ENCODE assay signal across 12 mouse cellular contexts in the genomic region with DNA sequence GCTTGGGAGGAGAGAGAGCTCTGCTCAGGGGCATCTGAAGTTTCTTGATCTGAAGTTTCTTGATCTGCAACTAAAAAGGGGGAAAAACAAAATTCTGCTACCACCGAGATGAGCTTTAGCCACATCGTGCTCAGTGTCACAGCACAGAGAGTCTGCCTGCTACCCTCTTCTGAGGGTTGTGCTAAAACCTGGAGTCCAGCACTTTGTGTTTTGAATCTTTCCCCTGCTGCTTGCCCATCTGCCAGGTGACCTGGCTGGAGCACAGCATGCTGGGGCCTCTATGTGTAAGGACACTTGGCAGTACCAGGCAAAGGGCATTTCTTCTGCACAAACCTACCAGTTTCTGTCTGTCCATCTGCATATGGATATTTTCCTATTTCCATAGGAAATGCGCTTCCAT. TPM values are rescaled to one million over a fixed set of nuclear protein-coding genes. Genes with fewer than 3 reads are reported as not detected.
"Had no signal": no experiment of that assay in that cellular context is flagged by ENCODE, and none has a peak within 500 bp of the region (broad histone marks: within the 10 kb centered on the region; RNA-seq: fewer than 3 reads in every experiment).

No protein-coding gene starts in this region.

- ATAC-seq: liver, embryonic 12.5 days had no signal

- DNase-seq: kidney, postnatal 36 days; layer of hippocampus, adult 9-11 months; layer of hippocampus, postnatal 36 days; lung, embryonic 14.5 days; lung, postnatal 10 days; lung, postnatal 4 days; midbrain, embryonic 14.5 days; thymus, adult 18-20 months; thymus, postnatal 14 days had no signal

RNA-seq across cellular contexts. Expression of a gene that starts 20.1 kb away (rescaled TPM):
- total RNA-seq: left cerebral cortex, postnatal 25 days had no signal

RNA-seq across cellular contexts. Expression of a gene that starts 20.4 kb away (rescaled TPM):
- total RNA-seq: megakaryocyte, adult 5-6 weeks had no signal
